Mouse (Mus musculus) left cerebral cortex, postnatal 14 days (tissue): ENCODE results near the gene Susd3. TPM values are rescaled to one million over a fixed set of nuclear protein-coding genes. Genes with fewer than 3 reads are reported as not detected.

Experiments used
- DNase-seq, 2 experiments: peaks; one replicate each; pipeline ENCODE4 v3.0.0; 2021 to 2022; ENCODE audit warnings: low spot score in 2 of 2, mixed read lengths in 1 of 2
- intact Hi-C: fragments of 180-260 bp; cut with DNase I; formaldehyde crosslinking; loops from one replicate; pipeline ENCODE4 v1.15.1; 2025
- long read RNA-seq, 2 experiments: library from polyadenylated mRNA; stranded (forward); transcript quantifications; one replicate each; pipeline ENCODE4 v2.0.0; 2021
- total RNA-seq, 2 experiments: library from RNA; stranded (reverse); gene quantifications; 2 replicates each; pipeline ENCODE4 v1.2.3; 2021

The Susd3 gene
- total RNA-seq = 1 to 10 TPM; 2.5 to 5.0 TPM
- long read RNA-seq, experiment 1, partial matches to known transcripts = 0 of 2 reads
- long read RNA-seq, experiment 1, other reads (novel, unspliced or antisense) = 0 of 2 reads
- long read RNA-seq, experiment 2, partial matches to known transcripts = 0 of 4 reads
- long read RNA-seq, experiment 2, other reads (novel, unspliced or antisense) = 0 of 4 reads

GRCm38 (mm10) chr13:49248467-49248862, at the start of gene Susd3:
TSS of gene Susd3 (minus strand) at chr13:49248706.
- intact Hi-C loops = no loop called here
- DNase-seq = no peak

GRCm38 (mm10) chr13:49296270-49296669, 47.8 kb upstream of the Susd3 start:
- DNase-seq = no peak
- intact Hi-C loops = no loop called here

- intact Hi-C loops = no loop called here
- DNase-seq = no peak
Observed at GRCm38 (mm10) chr13:49294108-49294507, 45.6 kb upstream of the Susd3 start.

GRCm38 (mm10) chr13:49291949-49292348, 43.4 kb upstream of the Susd3 start:
- intact Hi-C loops = no loop called here
- no peak for DNase-seq

- intact Hi-C loops = no loop called here
- no peak for DNase-seq
Observed at GRCm38 (mm10) chr13:49291398-49291797, 42.9 kb upstream of the Susd3 start.

GRCm38 (mm10) chr13:49287224-49287623, 38.7 kb upstream of the Susd3 start:
- intact Hi-C loops = no loop called here
- no peak for DNase-seq

GRCm38 (mm10) chr13:49286750-49287149, 38.2 kb upstream of the Susd3 start:
- intact Hi-C loops = no loop called here
- DNase-seq = no peak

GRCm38 (mm10) chr13:49283686-49284085, 35.2 kb upstream of the Susd3 start:
- intact Hi-C loops = no loop called here
- peak; percentile 14 to 37 for DNase-seq

- intact Hi-C loops = no loop called here
- no peak for DNase-seq
Observed at GRCm38 (mm10) chr13:49282168-49282567, 33.7 kb upstream of the Susd3 start.

- peak; percentile 20 to 25 for DNase-seq
- intact Hi-C loops = no loop called here
Observed at GRCm38 (mm10) chr13:49271831-49272765, 23.6 kb upstream of the Susd3 start.

- intact Hi-C loops = no loop called here
- no peak for DNase-seq
Observed at GRCm38 (mm10) chr13:49270500-49270899, 22.0 kb upstream of the Susd3 start.

- DNase-seq = no peak
- intact Hi-C loops = no loop called here
Observed at GRCm38 (mm10) chr13:49267645-49268044, 19.1 kb upstream of the Susd3 start.

- intact Hi-C loops = no loop called here
- DNase-seq = no peak
Observed at GRCm38 (mm10) chr13:49260036-49260722, 11.7 kb upstream of the Susd3 start.

GRCm38 (mm10) chr13:49257819-49258313, 9.4 kb upstream of the Susd3 start:
- DNase-seq = no peak
- intact Hi-C loops = no loop called here

GRCm38 (mm10) chr13:49252746-49253145, 4.2 kb upstream of the Susd3 start:
- DNase-seq = peak; percentile 47 to 59
- intact Hi-C loops = no loop called here

- no peak for DNase-seq
- intact Hi-C loops = no loop called here
Observed at GRCm38 (mm10) chr13:49252113-49252512, 3.6 kb upstream of the Susd3 start.

GRCm38 (mm10) chr13:49250716-49251517, 2.4 kb upstream of the Susd3 start:
- no peak for DNase-seq
- intact Hi-C loops = no loop called here

- no peak for DNase-seq
- intact Hi-C loops = no loop called here
Observed at GRCm38 (mm10) chr13:49249634-49250033, 1.1 kb upstream of the Susd3 start.

GRCm38 (mm10) chr13:49248923-49249322, 417 bp upstream of the Susd3 start:
- intact Hi-C loops = no loop called here
- peak in 1 of 2 experiments; percentile 36 for DNase-seq
